Mouse (Mus musculus): ENCODE results near the gene Sphk2.

Gene Sphk2

GRCm38 (mm10) chr7:45709677-45710355 lies 8.0 kb downstream of the Sphk2 start:
- peak in 1 of 2 experiments; percentile 42 for DNase-seq

DNA sequence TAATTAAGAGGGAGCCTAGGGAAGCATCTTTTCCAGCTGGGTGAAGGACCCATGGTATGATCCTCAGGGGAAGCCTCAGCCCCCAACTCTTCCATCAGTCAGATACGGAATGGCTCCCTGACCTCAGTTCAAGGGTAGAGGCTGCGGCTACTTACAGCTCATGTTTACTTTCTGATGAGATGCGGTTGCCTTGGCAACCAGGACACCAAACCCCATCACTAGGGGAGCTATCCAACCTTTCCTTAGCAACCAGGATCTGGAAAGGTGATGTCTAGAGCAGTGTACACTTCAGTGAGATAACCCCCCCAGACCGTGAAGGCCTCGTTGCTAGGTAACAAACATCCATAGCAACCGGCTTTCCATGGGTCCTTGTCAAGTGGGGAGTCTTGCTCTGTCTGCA lies 8.8 kb downstream of the Sphk2 start:
- peak; percentile 42 to 56 for DNase-seq

GRCm38 (mm10) chr7:45708221-45708761 lies 9.5 kb downstream of the Sphk2 start:
- peak; percentile 26 to 46 for DNase-seq

GRCm38 (mm10) chr7:45707375-45707967 lies 10.3 kb downstream of the Sphk2 start:
- DNase-seq = peak; percentile 97

DNA sequence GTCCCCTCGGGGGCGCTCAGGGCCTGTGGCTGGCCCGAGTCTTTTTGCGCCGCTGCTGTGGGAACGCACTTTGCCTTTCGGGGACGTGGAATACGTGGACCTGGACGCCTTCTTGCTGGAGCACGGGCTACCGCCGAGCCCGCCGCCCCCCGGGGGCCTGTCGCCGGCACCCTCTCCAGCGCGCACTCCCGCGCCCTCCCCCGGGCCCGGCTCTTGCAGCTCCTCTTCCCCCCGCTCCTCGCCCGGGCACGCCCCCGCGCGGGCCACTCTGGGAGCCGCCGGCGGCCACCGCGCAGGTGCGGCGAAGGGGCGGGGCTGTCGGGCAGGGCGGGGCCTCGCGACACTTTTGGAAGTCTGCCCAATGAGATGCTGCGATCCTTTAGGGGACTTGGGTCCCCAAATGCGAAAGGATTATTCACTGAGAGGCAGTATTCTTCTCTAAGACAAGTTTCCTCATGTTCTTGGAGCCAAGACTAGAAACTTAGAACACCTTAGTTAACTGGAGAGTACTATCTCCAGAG lies 11.0 kb downstream of the Sphk2 start:
- DNase-seq = peak; percentile 93 to 94

DNA sequence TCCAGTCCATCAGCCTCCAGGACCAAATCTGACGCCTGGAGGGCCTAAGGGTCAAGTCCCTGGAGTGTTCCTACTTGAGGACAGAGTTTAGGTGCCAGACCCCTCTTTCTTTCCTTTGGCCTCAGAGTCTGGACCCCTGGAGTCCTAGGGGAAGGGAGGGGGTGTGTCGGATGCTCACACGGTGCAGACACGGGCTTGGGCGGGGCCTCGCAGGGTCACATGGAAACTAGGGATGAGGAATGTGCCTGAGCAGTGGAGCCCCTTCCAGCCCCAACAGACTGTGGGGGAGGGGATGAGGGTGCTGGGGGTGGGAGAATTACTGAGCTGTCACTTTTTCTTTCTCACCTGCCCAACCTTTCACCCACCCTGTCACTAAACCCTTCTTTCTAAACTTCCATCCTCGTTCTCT lies 11.9 kb downstream of the Sphk2 start:
- peak; percentile 82 to 87 for DNase-seq

DNA sequence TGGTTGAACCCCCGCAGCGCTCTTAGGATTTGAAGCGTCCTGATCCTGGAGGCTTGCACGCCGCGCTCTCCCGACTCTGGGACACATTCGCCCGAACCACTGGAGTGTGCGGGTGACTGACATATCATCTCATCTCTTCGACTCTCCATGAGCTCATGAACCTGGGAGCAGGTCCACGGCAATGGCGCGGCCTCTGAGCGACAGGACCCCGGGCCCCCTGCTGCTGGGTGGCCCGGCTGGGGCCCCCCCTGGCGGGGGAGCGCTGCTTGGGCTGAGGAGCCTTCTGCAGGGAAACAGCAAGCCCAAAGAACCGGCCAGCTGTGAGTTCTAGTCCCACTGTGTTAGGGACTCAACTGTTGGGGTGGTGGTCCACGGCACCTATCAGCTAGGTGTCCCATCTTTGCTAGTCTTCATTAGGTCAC lies 12.3 kb downstream of the Sphk2 start:
- no peak for DNase-seq

DNA sequence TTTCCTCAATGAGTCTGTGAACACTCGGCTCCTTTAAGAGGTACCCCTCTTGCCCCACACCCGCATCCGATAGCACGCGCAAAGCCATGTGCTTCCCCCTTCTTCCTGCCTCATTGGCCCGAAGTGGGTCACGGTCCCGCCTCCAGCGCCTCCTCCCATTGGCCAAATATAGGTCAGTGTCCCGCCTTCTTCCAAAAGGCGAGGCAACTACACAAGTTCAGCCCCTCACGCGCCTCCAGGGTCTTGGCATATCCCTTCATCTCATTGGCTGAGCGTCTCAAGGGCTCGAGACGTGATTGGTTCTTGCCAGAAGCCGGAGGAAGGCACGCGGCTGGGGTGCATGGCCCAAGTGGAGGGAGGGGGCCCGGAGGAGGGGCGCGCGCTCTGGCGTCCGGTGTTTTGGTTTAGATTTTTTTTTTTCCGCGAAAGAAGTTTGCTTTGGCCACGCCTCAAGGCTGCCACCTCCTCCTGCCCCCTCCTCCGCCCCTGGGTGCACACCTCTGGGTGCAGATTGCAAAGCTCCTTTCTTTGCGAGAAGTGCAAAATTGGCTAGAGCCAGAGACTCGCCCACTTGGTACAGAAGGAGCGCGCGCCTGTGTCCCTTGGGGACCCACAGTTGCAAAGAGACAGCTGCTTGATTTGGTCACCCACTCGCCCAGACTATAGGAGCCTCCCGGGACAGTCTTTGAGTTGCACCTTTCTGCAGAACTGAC lies 12.9 kb downstream of the Sphk2 start, which contains the start of gene Dbp:
Gene Dbp (plus strand): TSS at position 359 of the 713 bp plus-strand sequence.
- peak; percentile 98 to 99 for DNase-seq

DNA sequence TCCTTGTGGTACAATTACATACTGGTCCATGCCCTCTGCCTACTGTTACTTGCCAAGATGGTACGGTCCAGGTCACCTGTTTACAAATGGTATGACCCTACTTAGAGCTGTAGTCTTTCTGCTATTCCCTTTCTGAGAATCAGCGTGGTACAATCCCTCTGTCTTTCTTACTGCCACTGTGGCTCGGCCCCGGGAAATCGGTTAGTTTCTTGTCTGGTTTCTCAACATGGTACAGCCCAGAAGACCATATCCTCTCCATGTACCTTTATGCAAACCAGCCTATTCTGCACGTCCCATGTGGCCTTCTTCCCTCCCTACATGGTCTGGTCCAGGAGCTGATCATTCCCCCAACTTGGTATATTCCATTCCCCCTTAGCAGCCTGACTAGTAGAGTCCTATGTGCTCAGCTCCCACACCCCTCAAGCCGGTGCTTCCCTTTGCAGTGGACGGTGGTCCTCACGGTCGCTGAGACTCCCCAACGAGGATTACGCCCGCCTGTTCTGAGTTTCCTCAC lies 13.7 kb downstream of the Sphk2 start:
- DNase-seq = peak; percentile 83 to 86

DNA sequence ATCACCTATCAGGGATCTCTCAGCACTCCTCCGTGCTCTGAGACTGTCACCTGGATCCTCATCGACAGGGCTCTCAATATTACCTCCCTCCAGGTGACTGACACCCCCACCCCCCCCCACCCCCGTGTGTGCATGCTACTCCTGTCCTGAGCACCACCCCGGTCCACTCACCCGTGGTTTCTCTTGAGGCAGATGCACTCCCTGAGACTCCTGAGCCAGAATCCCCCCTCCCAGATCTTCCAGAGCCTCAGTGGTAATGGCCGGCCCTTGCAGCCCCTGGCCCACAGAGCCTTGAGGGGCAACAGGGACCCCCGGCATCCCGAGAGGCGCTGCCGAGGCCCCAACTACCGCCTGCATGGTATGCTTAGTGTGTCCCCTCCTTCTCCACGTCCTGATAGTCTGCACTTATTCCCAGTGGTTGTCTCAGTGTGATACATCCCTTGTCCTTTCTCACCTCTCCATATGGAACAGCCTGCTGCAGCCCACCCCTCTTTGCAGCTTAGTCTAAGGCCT lies 14.2 kb downstream of the Sphk2 start:
- peak in 1 of 2 experiments; percentile 52 for DNase-seq

- peak in 1 of 2 experiments; percentile 20 for DNase-seq
Observed at GRCm38 (mm10) chr7:45702809-45703520, 14.8 kb downstream of the Sphk2 start.

GRCm38 (mm10) chr7:45702316-45702715 lies 15.5 kb downstream of the Sphk2 start:
- DNase-seq = peak in 1 of 2 experiments; percentile 6

GRCm38 (mm10) chr7:45701607-45702006 lies 16.2 kb downstream of the Sphk2 start:
- peak in 1 of 2 experiments; percentile 25 for DNase-seq

DNA sequence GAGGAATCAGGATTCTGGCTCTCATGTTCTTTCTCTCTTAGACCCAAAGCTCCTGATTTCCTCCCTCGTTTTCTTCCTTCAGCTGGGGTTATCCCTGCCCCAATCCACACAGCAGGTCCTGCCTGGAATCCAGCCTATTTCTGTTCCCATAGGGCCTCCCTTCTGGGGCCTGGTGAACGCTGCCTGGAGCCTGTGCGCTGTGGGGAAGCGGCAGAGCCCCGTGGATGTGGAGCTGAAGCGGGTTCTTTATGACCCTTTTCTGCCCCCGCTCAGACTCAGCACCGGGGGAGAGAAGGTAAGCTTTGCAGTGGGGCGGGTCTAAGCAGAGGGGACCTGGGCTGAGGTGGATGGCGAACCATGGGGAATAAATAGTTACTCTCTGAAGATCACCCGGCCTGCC lies 16.7 kb downstream of the Sphk2 start:
- DNase-seq = peak in 1 of 2 experiments; percentile 59

- DNase-seq = peak; percentile 83 to 88
Observed at GRCm38 (mm10) chr7:45700301-45701015, 17.3 kb downstream of the Sphk2 start.

- peak; percentile 71 for DNase-seq
Observed at GRCm38 (mm10) chr7:45699523-45700141, 18.2 kb downstream of the Sphk2 start, which contains the start of gene Car11. Gene Car11 (plus strand): TSS chr7:45699843.

- DNase-seq = peak in 1 of 2 experiments; percentile 29
Observed at GRCm38 (mm10) chr7:45697894-45698293, 19.9 kb downstream of the Sphk2 start.

- no peak for DNase-seq
Observed at GRCm38 (mm10) chr7:45695098-45695497, 22.7 kb downstream of the Sphk2 start.

- DNase-seq = peak in 1 of 2 experiments; percentile 7
Observed at GRCm38 (mm10) chr7:45693921-45694591, 23.7 kb downstream of the Sphk2 start, which contains the start of gene Sec1. Gene Sec1 (minus strand): TSS chr7:45694402.

DNA sequence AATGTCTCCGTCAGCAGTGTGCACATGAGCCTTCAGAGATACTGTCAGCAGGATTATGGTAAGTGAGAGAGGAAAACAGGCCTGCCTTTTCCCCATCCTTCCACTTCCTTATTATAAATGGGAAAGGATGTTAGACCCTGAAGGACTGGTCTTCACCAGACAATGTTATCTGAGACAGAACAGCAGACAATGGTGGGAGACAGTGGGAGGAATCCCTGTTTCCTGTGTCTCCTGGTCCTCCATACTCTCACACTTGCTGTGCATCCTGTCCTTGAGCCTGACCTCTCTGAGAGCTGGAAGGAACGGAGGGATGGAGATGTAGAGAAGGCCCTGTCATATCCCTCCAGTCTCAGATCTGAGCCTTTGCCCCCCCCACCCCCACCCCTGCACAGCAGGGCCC lies 25.4 kb downstream of the Sphk2 start:
- DNase-seq = no peak
